Mouse (Mus musculus) liver, postnatal 0 days (tissue): ENCODE data around the gene AI481877. TPM values are rescaled to one million over a fixed set of nuclear protein-coding genes. Genes with fewer than 3 reads are reported as not detected.
A peak's percentile ranks its signal among the peaks of the same experiment; 100 is the strongest.

ENCODE experiments used
- ATAC-seq: fragments of 200-750 bp; cut with Nextera tagmentation; 2 replicates; pipeline ENCODE4 v1.8.0; 2017; ENCODE audit warnings: mild to moderate bottlenecking, moderate library complexity
- DNase-seq: peaks from one replicate; pipeline ENCODE4 v3.0.0-alpha.2; 2016
- H3K27ac ChIP-seq: fragments of 300-500 bp; sonication (generic); 2 replicates; pipeline ENCODE4 v1.5.1; 2014; ENCODE audit warnings: antibody characterized with exemption, moderate library complexity, mild to moderate bottlenecking, low read depth
- H3K27me3 ChIP-seq: fragments of 300-500 bp; sonication (generic); 2 replicates; pipeline ENCODE4 v1.6.1; 2014; ENCODE audit warnings: low read length, control low read depth, mixed read lengths; ENCODE audit not compliant: insufficient read depth
- H3K36me3 ChIP-seq: fragments of 300-500 bp; sonication (generic); replicated peaks from 2 replicates; pipeline ENCODE4 v1.6.1; 2014; ENCODE audit warnings: mild to moderate bottlenecking, control low read depth, low read length, moderate library complexity, mixed read lengths; ENCODE audit not compliant: insufficient read depth
- H3K4me1 ChIP-seq: fragments of 300-500 bp; sonication (generic); 2 replicates; pipeline ENCODE4 v1.6.1; 2014; ENCODE audit warnings: antibody characterized with exemption, mild to moderate bottlenecking, control low read depth; ENCODE audit not compliant: insufficient read depth
- H3K4me2 ChIP-seq: fragments of 300-500 bp; sonication (generic); 2 replicates; pipeline ENCODE4 v1.6.1; 2014; ENCODE audit warnings: low read depth, mild to moderate bottlenecking, low read length, moderate library complexity, mixed read lengths
- H3K4me3 ChIP-seq: fragments of 300-500 bp; sonication (generic); 2 replicates; pipeline ENCODE4 v1.5.1; 2014; ENCODE audit warnings: low read depth, low read length
- H3K9ac ChIP-seq: fragments of 300-500 bp; sonication (generic); replicated peaks from 2 replicates; pipeline ENCODE4 v1.6.1; 2014; ENCODE audit warnings: mild to moderate bottlenecking, moderate library complexity
- H3K9me3 ChIP-seq: fragments of 300-500 bp; sonication (generic); 2 replicates; pipeline ENCODE4 v1.6.1; 2016; ENCODE audit warnings: mild to moderate bottlenecking, control low read depth, low read length, mixed read lengths
- CTCF ChIP-seq: sonication (generic); IDR thresholded peaks from 2 replicates; pipeline ENCODE4 v1.5.1; 2016; ENCODE audit warnings: antibody characterized with exemption, low read depth
- EP300 ChIP-seq: IDR thresholded peaks from 2 replicates; pipeline ENCODE4 v1.6.1; 2016; ENCODE audit warnings: antibody characterized with exemption, low read depth, mild to moderate bottlenecking
- WGBS: fragments of 180-500 bp; shearing (Covaris S2); extraction: QIAGEN DNeasy Blood & Tissue Kit; methylation state at CpG from one replicate; pipeline ENCODE4 v1.1.7; 2014; ENCODE audit not compliant: insufficient replicate concordance; 5-methylcytosine and 5-hydroxymethylcytosine counted together
- polyA plus RNA-seq: library from polyadenylated mRNA; unstranded; fragments of >200 nt; fragmentation: Nextera tagmentation; extraction: Ambion mirVana; gene quantifications from 2 replicates; pipeline ENCODE4 v1.2.1, GENCODE M21; 2015

Gene AI481877
- polyA plus RNA-seq, 1 experiment from 2014 or later, result not detected

DNA sequence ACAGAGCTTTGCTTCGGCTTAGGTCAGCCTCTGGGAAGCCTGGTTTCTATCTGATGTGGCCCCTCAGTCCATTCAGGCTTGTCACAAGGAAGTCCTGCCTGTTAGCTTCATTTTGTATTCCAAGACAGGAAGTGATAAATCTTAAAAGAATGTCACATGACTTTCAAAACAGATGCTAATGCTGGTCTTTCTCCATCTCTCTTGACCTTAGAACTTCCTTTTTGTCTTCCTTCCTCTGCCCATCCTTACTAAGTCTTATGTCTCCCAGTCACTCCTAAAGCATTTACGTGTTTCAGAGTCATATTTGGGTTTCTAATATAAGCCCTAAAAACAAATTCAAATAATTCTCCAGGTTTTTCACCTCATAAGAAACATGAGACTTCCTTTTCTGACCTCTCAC, 25.3 kb upstream of the AI481877 start:
- no peak overlapping the region for H3K27ac ChIP-seq
- H3K4me3 ChIP-seq, result no peak overlapping the region
- DNase-seq (no peak), ATAC-seq (no peak)
- no peaks in the 10 kb centered on the region for H3K9me3 ChIP-seq
- no peaks in the 10 kb centered on the region for H3K27me3 ChIP-seq
- WGBS, result 40% methylated on average over 2 of the region's 2 CpGs
- no peaks in the 10 kb centered on the region for H3K4me1 ChIP-seq
- H3K36me3 ChIP-seq, result no peaks in the 10 kb centered on the region
- no peak overlapping the region for H3K9ac ChIP-seq
- TF ChIP-seq CTCF (no peak), EP300 (no peak)
- no peak overlapping the region for H3K4me2 ChIP-seq

DNA sequence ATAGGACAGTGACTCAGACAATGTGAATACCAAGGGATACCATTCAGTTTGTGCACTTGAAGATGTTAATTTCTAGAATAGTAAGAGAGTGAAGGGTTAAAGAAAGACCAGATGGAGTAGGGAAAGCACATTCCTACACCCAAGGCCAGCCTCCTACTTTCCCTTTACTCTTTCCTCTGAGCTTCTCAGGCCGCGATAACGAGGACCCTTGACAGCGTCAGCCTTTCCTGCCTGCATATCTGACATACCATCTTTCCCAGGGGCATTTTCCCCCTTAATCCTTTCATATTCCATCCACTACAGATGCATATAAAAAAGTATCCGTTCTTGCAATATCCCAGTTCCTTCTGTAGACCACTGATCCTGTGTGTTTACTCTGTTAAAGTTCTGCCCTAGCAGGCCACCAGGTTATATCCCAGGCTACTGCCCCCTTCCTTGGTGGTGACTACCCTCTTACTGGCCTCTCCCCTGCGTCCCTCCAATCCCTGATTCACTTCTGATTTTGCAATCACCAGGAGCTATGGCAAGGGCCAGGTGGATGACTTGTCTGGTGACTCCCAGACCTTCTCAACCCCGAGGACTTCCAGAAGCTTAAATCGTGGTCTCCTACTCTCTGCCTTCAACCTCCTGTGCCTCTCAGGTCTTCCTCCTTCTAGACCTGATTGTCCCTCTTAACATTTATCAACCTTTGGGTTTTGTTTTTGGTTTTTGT, 22.3 kb upstream of the AI481877 start:
- Histone ChIP-seq H3K9ac (no peak overlapping the region), H3K36me3 (no peaks in the 10 kb centered on the region), H3K4me1 (peaks cover 7% of the 10 kb centered on the region), H3K27ac (no peak overlapping the region), H3K27me3 (no peaks in the 10 kb centered on the region), H3K4me2 (no peak overlapping the region), H3K9me3 (no peaks in the 10 kb centered on the region), H3K4me3 (no peak overlapping the region)
- TF ChIP-seq EP300 (no peak), CTCF (no peak)
- WGBS, result 66% methylated on average over 8 of the region's 8 CpGs
- no peak for DNase-seq
- no peak for ATAC-seq

DNA sequence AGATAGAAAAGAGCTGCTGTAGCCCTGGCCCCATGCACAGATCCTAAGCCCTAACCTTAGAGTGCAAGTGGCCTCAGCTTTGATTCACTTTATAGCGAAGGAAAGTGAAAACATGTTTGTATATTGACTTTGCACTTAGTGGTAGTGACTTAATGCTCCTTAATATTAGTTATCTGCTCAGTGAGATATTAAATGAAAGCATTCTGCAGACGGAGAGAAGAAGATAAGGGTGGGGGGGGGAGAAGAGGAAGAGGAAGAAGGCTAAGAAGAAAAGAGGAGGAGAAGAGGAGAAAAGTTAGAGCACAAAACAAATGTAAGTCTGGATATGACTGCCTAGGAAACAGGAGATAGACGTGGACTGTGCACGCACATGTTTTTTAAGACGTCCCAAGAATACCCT, 21.5 kb upstream of the AI481877 start:
- no peak overlapping the region for H3K27ac ChIP-seq
- 69% methylated on average over 5 of the region's 5 CpGs for WGBS
- DNase-seq (no peak), ATAC-seq (no peak)
- H3K27me3 ChIP-seq, result no peaks in the 10 kb centered on the region
- H3K9me3 ChIP-seq, result no peaks in the 10 kb centered on the region
- no peaks in the 10 kb centered on the region for H3K36me3 ChIP-seq
- H3K4me2 ChIP-seq, result no peak overlapping the region
- no peak for TF ChIP-seq EP300
- H3K9ac ChIP-seq, result no peak overlapping the region
- peaks cover 7% of the 10 kb centered on the region for H3K4me1 ChIP-seq
- no peak overlapping the region for H3K4me3 ChIP-seq

DNA sequence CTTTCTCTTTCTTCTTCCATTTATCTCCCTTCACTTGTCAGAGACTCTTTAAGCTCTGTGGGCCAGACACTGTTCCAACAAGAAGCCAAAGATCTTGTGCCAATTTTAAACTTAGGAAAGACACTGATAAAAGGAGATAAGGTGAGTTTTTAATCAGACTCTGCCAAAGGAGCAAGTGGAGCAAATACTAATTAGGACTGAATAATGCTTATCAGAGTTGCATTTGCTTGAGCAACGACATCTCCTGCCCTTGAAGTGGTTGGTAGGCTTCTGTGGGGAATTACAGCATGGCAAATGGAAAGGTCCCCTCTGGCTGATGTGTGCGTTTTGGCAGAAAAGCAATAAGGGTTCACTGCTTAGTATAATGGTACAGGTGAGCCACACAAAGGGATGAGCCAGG, 18.9 kb upstream of the AI481877 start:
- peaks cover 7% of the 10 kb centered on the region for H3K4me1 ChIP-seq
- 42% methylated on average over 2 of the region's 2 CpGs for WGBS
- no peaks in the 10 kb centered on the region for H3K9me3 ChIP-seq
- no peaks in the 10 kb centered on the region for H3K27me3 ChIP-seq
- TF ChIP-seq EP300 (no peak), CTCF (no peak)
- no peak overlapping the region for H3K27ac ChIP-seq
- H3K4me3 ChIP-seq, result no peak overlapping the region
- no peak overlapping the region for H3K4me2 ChIP-seq
- no peaks in the 10 kb centered on the region for H3K36me3 ChIP-seq
- H3K9ac ChIP-seq, result no peak overlapping the region
- DNase-seq, result no peak
- ATAC-seq, result no peak

DNA sequence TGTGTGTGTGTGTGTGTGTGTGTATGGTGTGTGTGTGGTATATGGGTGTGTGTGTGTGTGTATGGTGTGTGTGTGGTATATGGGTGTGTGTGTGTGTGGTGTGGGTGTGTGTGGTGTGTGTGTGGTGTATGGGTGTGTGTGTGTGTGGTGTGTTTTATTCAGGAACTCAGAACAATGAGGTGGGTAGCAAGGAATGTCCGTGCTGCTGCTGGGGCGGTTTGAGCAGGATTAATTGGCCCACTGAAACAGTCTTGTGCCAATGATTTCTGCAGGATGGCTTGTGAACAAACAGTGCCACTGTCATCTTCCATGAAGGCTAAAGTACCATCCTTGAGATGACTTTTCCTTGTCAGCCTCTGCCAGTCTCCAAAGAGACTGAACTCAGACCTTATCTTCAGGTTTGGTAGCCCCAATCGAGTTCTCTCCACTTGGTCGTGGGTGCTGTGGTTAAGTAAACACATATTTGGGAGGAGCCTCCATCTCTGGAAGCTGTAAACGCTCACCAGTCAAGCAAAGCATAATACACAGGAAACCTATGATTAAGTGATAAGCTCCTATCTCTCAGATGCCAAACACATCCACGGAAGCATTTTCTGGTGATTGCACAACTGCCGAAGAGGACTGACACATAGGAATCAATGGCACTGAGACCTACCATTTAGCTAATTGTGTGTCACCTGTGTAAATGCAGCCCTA, 18.3 kb upstream of the AI481877 start:
- no peaks in the 10 kb centered on the region for H3K36me3 ChIP-seq
- ATAC-seq (peak; percentile 23; the same call in 1 of the 2 replicates), DNase-seq (no peak)
- TF ChIP-seq EP300, result peak; percentile 39; the same call in 1 of the 2 replicates
- no peak for TF ChIP-seq CTCF
- 18% methylated on average over 7 of the region's 7 CpGs for WGBS
- peaks cover 7% of the 10 kb centered on the region for H3K4me1 ChIP-seq
- H3K9ac ChIP-seq, result no peak overlapping the region
- no peak overlapping the region for H3K4me2 ChIP-seq
- no peak overlapping the region for H3K27ac ChIP-seq
- no peaks in the 10 kb centered on the region for H3K27me3 ChIP-seq
- no peaks in the 10 kb centered on the region for H3K9me3 ChIP-seq
- no peak overlapping the region for H3K4me3 ChIP-seq

DNA sequence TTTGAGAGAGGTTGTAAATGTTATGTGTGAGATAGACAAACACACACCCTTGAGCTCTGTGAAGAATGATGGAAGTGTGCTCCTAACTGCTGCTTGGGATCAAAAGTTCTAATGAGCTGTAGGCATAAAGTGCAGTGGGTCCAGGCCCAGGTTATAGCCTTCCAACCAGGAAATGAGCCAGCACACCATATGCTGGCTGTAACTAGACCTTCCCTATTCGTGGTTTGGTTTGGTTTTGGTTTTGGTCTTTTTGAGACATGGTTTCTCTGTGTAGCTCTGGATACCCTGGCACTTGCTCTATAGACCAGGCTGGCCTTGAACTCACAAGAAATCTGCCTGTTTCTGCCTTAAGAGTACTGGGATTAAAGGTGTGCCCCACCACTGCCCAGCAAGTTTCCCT, 13.2 kb upstream of the AI481877 start:
- H3K9ac ChIP-seq, result no peak overlapping the region
- no peak overlapping the region for H3K27ac ChIP-seq
- H3K27me3 ChIP-seq, result no peaks in the 10 kb centered on the region
- TF ChIP-seq CTCF (no peak), EP300 (no peak)
- 29% methylated on average over 1 of the region's 1 CpGs for WGBS
- peaks cover 11% of the 10 kb centered on the region for H3K4me1 ChIP-seq
- H3K4me2 ChIP-seq, result no peak overlapping the region
- H3K9me3 ChIP-seq, result no peaks in the 10 kb centered on the region
- no peaks in the 10 kb centered on the region for H3K36me3 ChIP-seq
- H3K4me3 ChIP-seq, result no peak overlapping the region
- no peak for DNase-seq
- no peak for ATAC-seq
